Mouse (Mus musculus) kidney, adult 2 months (tissue): ENCODE measurements around the gene Cdh4.

ENCODE experiments used
- CTCF ChIP-seq: fragments of 200-500 bp; conservative IDR thresholded peaks from 2 replicates; pipeline ENCODE4 v1.5.1; 2011; ENCODE audit warnings: low read depth, mild to moderate bottlenecking, control low read depth, low read length, moderate library complexity, mixed read lengths; ENCODE audit not compliant: insufficient read depth, insufficient read length
- POLR2A ChIP-seq: fragments of 200-500 bp; IDR thresholded peaks from one replicate; pipeline ENCODE4 v1.6.1; 2011; ENCODE audit warnings: low read depth, low read length, control low read depth

DNA sequence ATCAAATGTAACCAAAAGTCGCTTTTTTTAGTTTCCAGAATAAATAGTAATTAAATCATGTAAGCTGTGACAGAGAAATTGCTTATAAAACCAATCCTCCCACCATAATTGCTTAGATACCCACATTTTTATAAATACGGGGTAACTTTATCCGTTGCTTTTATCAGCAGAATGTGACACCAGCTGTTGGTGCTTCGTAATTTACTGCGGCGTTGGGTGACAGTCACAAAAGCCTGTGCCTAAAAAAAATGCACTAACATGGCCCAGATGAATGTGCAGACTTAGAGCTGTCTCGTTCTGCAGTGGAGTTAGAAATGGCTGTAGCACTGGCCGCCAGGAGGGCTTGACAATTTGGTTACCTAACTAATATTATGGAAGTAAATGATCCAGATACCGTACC lies 337.0 kb downstream of the Cdh4 start:
- TF ChIP-seq POLR2A (no peak), CTCF (no peak)
